Mouse (Mus musculus): ENCODE results near the gene Sumf2. TPM values are rescaled to one million over a fixed set of nuclear protein-coding genes. Genes with fewer than 3 reads are reported as not detected.

Gene Sumf2
- polyA plus RNA-seq, 1 experiment from 2014 or later: 42.2 TPM

DNA sequence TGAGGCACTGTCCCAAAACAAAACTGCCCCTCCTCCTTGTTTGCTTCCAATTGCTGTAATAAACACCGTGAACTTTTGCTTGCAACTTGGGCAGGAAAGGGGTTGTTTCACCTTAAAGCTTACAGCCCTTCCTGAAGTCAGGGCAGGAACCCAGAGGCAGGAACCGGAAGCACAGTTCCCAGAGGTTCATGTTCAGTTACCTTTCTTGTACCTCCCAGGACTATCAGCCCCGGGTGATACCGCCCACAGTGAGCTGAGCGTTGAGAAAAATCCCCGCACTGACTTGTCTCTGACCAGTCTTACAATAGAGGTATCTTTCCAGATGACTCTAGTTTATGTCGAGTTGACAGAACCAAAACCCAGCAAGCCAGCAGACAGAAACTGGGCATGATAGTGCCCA lies 62.8 kb downstream of the Sumf2 start:
- Histone ChIP-seq H3K36me3 (replicated peaks) (no peaks in the 10 kb centered on the region), H3K4me3 (no peak overlapping the region), H3K27ac (no peak overlapping the region), H3K27me3 (ENCODE audit: poor library complexity, severe bottlenecking) (peaks cover 12% of the 10 kb centered on the region), H3K4me1 (peaks cover 12% of the 10 kb centered on the region), H3K9me3 (no peaks in the 10 kb centered on the region)
- DNase-seq (ENCODE audit: extremely low spot score, low spot score): no peak
- 89% methylated on average over 7 of the region's 7 CpGs for WGBS

Other genes starting within 250 kb of the Sumf2 start
- gene Zfp11, start 176.9 kb upstream of the Sumf2 start, polyA plus RNA-seq (2016; fragmentation: Nextera tagmentation; extraction: Ambion mirVana): 5.9 and 6.6 TPM in 2 replicates
- gene Sept14, start 138.5 kb upstream of the Sumf2 start, polyA plus RNA-seq (2016; fragmentation: Nextera tagmentation; extraction: Ambion mirVana): not detected in 2 replicates
- 173 and 181 TPM in 2 replicates for gene Mrps17, start 131.5 kb upstream of the Sumf2 start, polyA plus RNA-seq (2016; fragmentation: Nextera tagmentation; extraction: Ambion mirVana)
- gene Nipsnap2, start 121.9 kb upstream of the Sumf2 start, polyA plus RNA-seq (2016; fragmentation: Nextera tagmentation; extraction: Ambion mirVana): 75.9 and 79.4 TPM in 2 replicates
- gene Psph, start 59.5 kb upstream of the Sumf2 start, polyA plus RNA-seq (2016; fragmentation: Nextera tagmentation; extraction: Ambion mirVana): 42.1 and 44.9 TPM in 2 replicates
- 1,073 and 1,078 TPM in 2 replicates for gene Chchd2, start 40.5 kb downstream of the Sumf2 start, polyA plus RNA-seq (2016; fragmentation: Nextera tagmentation; extraction: Ambion mirVana)
- 5.6 and 5.8 TPM in 2 replicates for gene Zbed5, start 48.7 kb downstream of the Sumf2 start, polyA plus RNA-seq (2016; fragmentation: Nextera tagmentation; extraction: Ambion mirVana)
- 0.15 and 0.26 TPM in 2 replicates for gene Phkg1, start 51.6 kb downstream of the Sumf2 start, polyA plus RNA-seq (2016; fragmentation: Nextera tagmentation; extraction: Ambion mirVana)
- 3.3 and 4.9 TPM in 2 replicates for gene Nupr1l, start 61.6 kb downstream of the Sumf2 start, polyA plus RNA-seq (2016; fragmentation: Nextera tagmentation; extraction: Ambion mirVana)
- 33.0 and 33.4 TPM in 2 replicates for gene Vkorc1l1, start 95.0 kb downstream of the Sumf2 start, polyA plus RNA-seq (2016; fragmentation: Nextera tagmentation; extraction: Ambion mirVana)
- gene Gusb, start 156.1 kb downstream of the Sumf2 start, polyA plus RNA-seq (2016; fragmentation: Nextera tagmentation; extraction: Ambion mirVana): 32.2 and 35.6 TPM in 2 replicates
- gene Asl, start 182.3 kb downstream of the Sumf2 start, polyA plus RNA-seq (2016; fragmentation: Nextera tagmentation; extraction: Ambion mirVana): 33.2 and 36.6 TPM in 2 replicates
- 61.3 and 64.0 TPM in 2 replicates for gene Crcp, start 182.3 kb downstream of the Sumf2 start, polyA plus RNA-seq (2016; fragmentation: Nextera tagmentation; extraction: Ambion mirVana)
- 54.9 and 57.0 TPM in 2 replicates for gene Tpst1, start 226.3 kb downstream of the Sumf2 start, polyA plus RNA-seq (2016; fragmentation: Nextera tagmentation; extraction: Ambion mirVana)